Comparison of ENCODE assay signal across 15 mouse cellular contexts in the genomic region with DNA sequence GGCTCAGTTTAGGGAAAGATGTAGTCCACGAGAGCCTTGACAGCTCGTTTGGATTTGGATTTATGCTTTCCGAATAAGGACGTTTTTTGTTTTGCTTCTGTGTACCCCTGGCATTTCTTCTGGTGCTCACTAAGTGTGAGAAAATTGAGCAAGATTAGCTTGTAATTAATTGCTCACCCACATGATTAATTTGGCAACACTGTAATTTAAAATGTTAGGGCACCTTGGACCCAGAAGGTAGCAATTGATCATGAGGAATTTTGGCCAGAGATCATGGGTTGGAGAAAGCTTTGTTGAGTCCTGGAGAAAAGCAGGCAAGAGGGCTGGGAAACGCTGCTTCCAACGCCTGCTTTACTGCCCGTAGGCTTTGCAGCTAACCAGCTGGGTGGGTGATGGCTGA. TPM values are rescaled to one million over a fixed set of nuclear protein-coding genes. Genes with fewer than 3 reads are reported as not detected.
A peak's percentile ranks its signal among the peaks of the same experiment; 100 is the strongest.
DNase-seq lines count a peak whose midpoint lies in the region; ATAC-seq and TF ChIP-seq lines count a peak whose summit lies in the region.
"Had no signal": no experiment of that assay in that cellular context is flagged by ENCODE, and none has a peak within 500 bp of the region (broad histone marks: within the 10 kb centered on the region; RNA-seq: fewer than 3 reads in every experiment).

No protein-coding gene starts in this region.

- DNase-seq in hindbrain, postnatal 0 days (ENCODE audit: low spot score) = no peak
- no peak for DNase-seq in hindbrain, embryonic 10.5 days (ENCODE audit: low spot score)
- DNase-seq in embryonic facial prominence, embryonic 10.5 days (ENCODE audit: low spot score) = no peak
- no peak for DNase-seq in ovary, postnatal 10 days (ENCODE audit: low spot score)
- DNase-seq: cerebellum, postnatal 36 days; gastrocnemius, postnatal 10 days; lung, postnatal 36 days; spleen, adult 18-20 months had no signal

- 43% methylated on average over 7 of the region's 7 CpGs for WGBS in hindbrain, postnatal 0 days
- WGBS in hindbrain, embryonic 10.5 days = 76% methylated on average over 7 of the region's 7 CpGs
- 72% methylated on average over 7 of the region's 7 CpGs for WGBS in embryonic facial prominence, embryonic 10.5 days
- 42% methylated on average over 7 of the region's 7 CpGs for WGBS in limb, embryonic 15.5 days

- H3K9me3 ChIP-seq in hindbrain, postnatal 0 days (ENCODE audit: low read length) = no peaks in the 10 kb centered on the region
- H3K9me3 ChIP-seq in hindbrain, embryonic 10.5 days = no peaks in the 10 kb centered on the region
- H3K9me3 ChIP-seq in ES-Bruce4 (replicated peaks; ENCODE audit: control insufficient read depth, insufficient read depth, low read length, poor library complexity, severe bottlenecking) = no peaks in the 10 kb centered on the region
- no peaks in the 10 kb centered on the region for H3K9me3 ChIP-seq in embryonic facial prominence, embryonic 10.5 days
- no peaks in the 10 kb centered on the region for H3K9me3 ChIP-seq in limb, embryonic 15.5 days
- H3K9me3 ChIP-seq: heart, embryonic 10.5 days; liver, embryonic 12.5 days had no signal

- H3K9ac ChIP-seq in hindbrain, postnatal 0 days (replicated peaks; ENCODE audit: low read length) = no peak overlapping the region
- H3K9ac ChIP-seq in ES-Bruce4 (ENCODE audit: low read depth, poor library complexity, severe bottlenecking) = peak overlapping the region; percentile 75; the same call in 1 of the 2 replicates
- no peak overlapping the region for H3K9ac ChIP-seq in limb, embryonic 15.5 days

- no peak for TF ChIP-seq CTCF in hindbrain, postnatal 0 days (IDR thresholded peaks at IDR 0.05; ENCODE audit: low read depth)
- no peak for TF ChIP-seq CTCF in ES-Bruce4 (IDR thresholded peaks at IDR 0.05; ENCODE audit: low read depth, low read length)

- H3K27me3 ChIP-seq in hindbrain, postnatal 0 days (ENCODE audit: insufficient read depth, low read length) = no peaks in the 10 kb centered on the region
- H3K27me3 ChIP-seq in hindbrain, embryonic 10.5 days (ENCODE audit: insufficient read depth, poor library complexity, severe bottlenecking) = 0 out of 2 replicates have a peak, but pooled peaks cover 3% of the 10 kb centered on the region
- no peaks in the 10 kb centered on the region for H3K27me3 ChIP-seq in ES-Bruce4 (ENCODE audit: control insufficient read depth, insufficient read depth, low read length, poor library complexity, severe bottlenecking)
- H3K27me3 ChIP-seq in embryonic facial prominence, embryonic 10.5 days (replicated peaks; ENCODE audit: low read depth, poor library complexity, severe bottlenecking) = no peaks in the 10 kb centered on the region
- H3K27me3 ChIP-seq in limb, embryonic 15.5 days = no peaks in the 10 kb centered on the region
- H3K27me3 ChIP-seq: Patski had no signal

- TF ChIP-seq EP300 in ES-Bruce4 (IDR thresholded peaks at IDR 0.05; ENCODE audit: insufficient read depth, low read depth, low read length) = no peak

- peak overlapping the region; percentile 98 for H3K4me2 ChIP-seq in hindbrain, postnatal 0 days (ENCODE audit: low read depth, low read length)
- H3K4me2 ChIP-seq in limb, embryonic 15.5 days = 0 out of 2 replicates have a peak overlapping the region, but pooled peaks have one; percentile 96

- ATAC-seq in hindbrain, postnatal 0 days = no peak
- ATAC-seq in limb, embryonic 15.5 days (ENCODE audit: insufficient number of reproducible peaks, low FRiP score, low TSS enrichment, low read depth) = no peak
- no peak for ATAC-seq in megakaryocyte progenitor cell, adult 5-6 weeks (replicated peaks; ENCODE audit: poor library complexity)
- ATAC-seq: CD4-positive, CD25-positive, alpha-beta regulatory T cell, adult 4 months; liver, embryonic 12.5 days; Patski had no signal

- H3K36me3 ChIP-seq in hindbrain, postnatal 0 days (ENCODE audit: insufficient read depth, low read length) = no peaks in the 10 kb centered on the region
- H3K36me3 ChIP-seq in hindbrain, embryonic 10.5 days = no peaks in the 10 kb centered on the region
- H3K36me3 ChIP-seq in ES-Bruce4 (ENCODE audit: control insufficient read depth, insufficient read depth, low read length, poor library complexity, severe bottlenecking) = no peaks in the 10 kb centered on the region
- H3K36me3 ChIP-seq in embryonic facial prominence, embryonic 10.5 days (replicated peaks) = no peaks in the 10 kb centered on the region
- no peaks in the 10 kb centered on the region for H3K36me3 ChIP-seq in limb, embryonic 15.5 days
- H3K36me3 ChIP-seq: heart, embryonic 10.5 days; liver, embryonic 12.5 days had no signal

- H3K4me3 ChIP-seq in hindbrain, postnatal 0 days (ENCODE audit: low read length) = no peak overlapping the region
- H3K4me3 ChIP-seq in hindbrain, embryonic 10.5 days = no peak overlapping the region
- no peak overlapping the region for H3K4me3 ChIP-seq in ES-Bruce4 (ENCODE audit: low read depth, low read length)
- peak overlapping the region; percentile 86; the same call in 1 of the 2 replicates for H3K4me3 ChIP-seq in embryonic facial prominence, embryonic 10.5 days
- H3K4me3 ChIP-seq in limb, embryonic 15.5 days = no peak overlapping the region

- no peak for TF ChIP-seq POLR2A in ES-Bruce4 (IDR thresholded peaks at IDR 0.05; ENCODE audit: insufficient read depth, low read length)

- H3K27ac ChIP-seq in hindbrain, postnatal 0 days = no peak overlapping the region
- no peak overlapping the region for H3K27ac ChIP-seq in hindbrain, embryonic 10.5 days
- H3K27ac ChIP-seq in ES-Bruce4 (ENCODE audit: insufficient read depth, low read length) = no peak overlapping the region
- no peak overlapping the region for H3K27ac ChIP-seq in embryonic facial prominence, embryonic 10.5 days (replicated peaks)
- no peak overlapping the region for H3K27ac ChIP-seq in limb, embryonic 15.5 days
- H3K27ac ChIP-seq: liver, embryonic 12.5 days had no signal

- H3K4me1 ChIP-seq in hindbrain, postnatal 0 days (ENCODE audit: insufficient read depth, low read length) = peaks cover 5% of the 10 kb centered on the region
- H3K4me1 ChIP-seq in hindbrain, embryonic 10.5 days (replicated peaks) = peaks cover 13% of the 10 kb centered on the region
- no peaks in the 10 kb centered on the region for H3K4me1 ChIP-seq in ES-Bruce4 (ENCODE audit: control insufficient read depth, insufficient read depth, low read length)
- H3K4me1 ChIP-seq in embryonic facial prominence, embryonic 10.5 days = peaks cover 15% of the 10 kb centered on the region
- H3K4me1 ChIP-seq in limb, embryonic 15.5 days = peaks cover 13% of the 10 kb centered on the region

RNA-seq across cellular contexts. Expression of gene B3glct, which starts 1.9 kb away (rescaled TPM):
- 18.7 and 22.4 TPM in 2 replicates for total RNA-seq in hindbrain, postnatal 0 days (2014; rRNA removed)
- 13.1 and 14.4 TPM in 2 replicates for polyA plus RNA-seq in hindbrain, postnatal 0 days (2015; fragmentation: Nextera tagmentation; extraction: Ambion mirVana)
- 11.9 and 14.9 TPM in 2 replicates for polyA plus RNA-seq in hindbrain, embryonic 10.5 days (2016; fragmentation: Nextera tagmentation; extraction: Ambion mirVana)
- 14.2 and 18.5 TPM in 2 replicates for polyA plus RNA-seq in ES-Bruce4 (2011; ENCODE audit: insufficient read depth, insufficient read length, low read depth, missing spikeins)
- 14.4 and 15.1 TPM in 2 replicates for polyA plus RNA-seq in embryonic facial prominence, embryonic 10.5 days (2016; fragmentation: Nextera tagmentation; extraction: Ambion mirVana)
- 13.6 and 14.4 TPM in 2 replicates for polyA plus RNA-seq in limb, embryonic 15.5 days (2015; fragmentation: Nextera tagmentation; extraction: Ambion mirVana)
- 8.9 and 10.9 TPM in 2 replicates for total RNA-seq in megakaryocyte progenitor cell, adult 5-6 weeks (2015)
- 5.9 and 9.7 TPM in 2 replicates for total RNA-seq in megakaryocyte progenitor cell, adult 5-6 weeks (2017)

RNA-seq across cellular contexts. Expression of gene Hsph1, which starts 43.7 kb away (rescaled TPM):
- total RNA-seq in hindbrain, postnatal 0 days (2014; rRNA removed) = 18.9 and 21.0 TPM in 2 replicates
- 59.4 and 60.8 TPM in 2 replicates for polyA plus RNA-seq in hindbrain, postnatal 0 days (2015; fragmentation: Nextera tagmentation; extraction: Ambion mirVana)
- 95.4 and 120 TPM in 2 replicates for polyA plus RNA-seq in hindbrain, embryonic 10.5 days (2016; fragmentation: Nextera tagmentation; extraction: Ambion mirVana)
- 154 and 163 TPM in 2 replicates for polyA plus RNA-seq in ES-Bruce4 (2011; ENCODE audit: insufficient read depth, insufficient read length, low read depth, missing spikeins)
- polyA plus RNA-seq in embryonic facial prominence, embryonic 10.5 days (2016; fragmentation: Nextera tagmentation; extraction: Ambion mirVana) = 125 and 140 TPM in 2 replicates
- 50.0 and 50.2 TPM in 2 replicates for polyA plus RNA-seq in limb, embryonic 15.5 days (2015; fragmentation: Nextera tagmentation; extraction: Ambion mirVana)
- total RNA-seq in megakaryocyte progenitor cell, adult 5-6 weeks (2015) = 70.9 and 82.2 TPM in 2 replicates
- total RNA-seq in megakaryocyte progenitor cell, adult 5-6 weeks (2017) = 39.1 and 39.6 TPM in 2 replicates
